Mouse (Mus musculus) intestine, embryonic 15.5 days (tissue): ENCODE data around the gene Snd1. TPM values are rescaled to one million over a fixed set of nuclear protein-coding genes. Genes with fewer than 3 reads are reported as not detected.

Experiments used
- ATAC-seq: fragments of 200-750 bp; cut with Nextera tagmentation; 2 replicates; pipeline ENCODE4 v1.8.0; 2017; ENCODE audit warnings: moderate TSS enrichment, moderate library complexity
- H3K27ac ChIP-seq: fragments of 300-500 bp; sonication (generic); 2 replicates; pipeline ENCODE4 v1.5.1; 2015; ENCODE audit warnings: mild to moderate bottlenecking, inconsistent platforms
- H3K27me3 ChIP-seq: fragments of 300-500 bp; sonication (generic); replicated peaks from 2 replicates; pipeline ENCODE4 v1.6.1; 2015; ENCODE audit warnings: inconsistent platforms
- H3K36me3 ChIP-seq: fragments of 300-500 bp; sonication (generic); 2 replicates; pipeline ENCODE4 v1.6.1; 2015; ENCODE audit warnings: inconsistent platforms
- H3K4me1 ChIP-seq: fragments of 300-500 bp; sonication (generic); replicated peaks from 2 replicates; pipeline ENCODE4 v1.6.1; 2015; ENCODE audit warnings: inconsistent platforms
- H3K4me2 ChIP-seq: fragments of 300-500 bp; sonication (generic); replicated peaks from 2 replicates; pipeline ENCODE4 v1.6.1; 2015; ENCODE audit warnings: mild to moderate bottlenecking, inconsistent platforms
- H3K4me3 ChIP-seq: fragments of 300-500 bp; sonication (generic); replicated peaks from 2 replicates; pipeline ENCODE4 v1.5.1; 2015; ENCODE audit warnings: inconsistent platforms
- H3K9ac ChIP-seq: fragments of 300-500 bp; sonication (generic); 2 replicates; pipeline ENCODE4 v1.6.1; 2015; ENCODE audit warnings: inconsistent platforms
- H3K9me3 ChIP-seq: fragments of 300-500 bp; sonication (generic); 2 replicates; pipeline ENCODE4 v1.6.1; 2016; ENCODE audit warnings: inconsistent platforms
- WGBS: fragments of 180-500 bp; shearing (Covaris S2); methylation state at CpG from one replicate; pipeline ENCODE4 v1.1.7; 2015; 5-methylcytosine and 5-hydroxymethylcytosine counted together
- polyA plus RNA-seq: library from polyadenylated mRNA; unstranded; fragments of >200 nt; fragmentation: Nextera tagmentation; extraction: Ambion mirVana; gene quantifications from 2 replicates; pipeline ENCODE4 v1.2.1, GENCODE M21; 2015

Gene Snd1
- polyA plus RNA-seq, 1 experiment from 2014 or later = 128 TPM

DNA sequence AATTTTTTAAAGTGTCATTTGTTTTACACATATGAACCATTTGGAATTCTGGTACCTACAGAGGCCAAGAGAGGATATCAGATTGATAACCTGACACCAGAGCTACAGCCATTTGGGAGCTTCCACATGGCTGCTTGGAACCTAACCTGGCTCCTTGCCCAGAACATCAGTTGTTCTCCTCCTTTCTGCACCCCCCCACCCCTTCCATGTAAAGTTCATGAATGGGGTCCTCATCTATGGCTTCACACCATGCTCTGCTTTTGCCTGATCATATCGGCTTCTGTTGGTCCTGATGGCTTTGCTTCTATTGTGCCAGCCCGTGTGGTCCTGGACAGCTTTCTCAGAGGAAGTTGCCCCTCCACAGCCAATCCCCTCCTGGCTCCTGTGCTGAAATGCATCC is 156.0 kb downstream of the Snd1 start:
- Histone ChIP-seq H3K9me3 (no peaks in the 10 kb centered on the region), H3K4me1 (no peaks in the 10 kb centered on the region), H3K27me3 (no peaks in the 10 kb centered on the region), H3K36me3 (no peaks in the 10 kb centered on the region), H3K4me2 (no peak overlapping the region), H3K4me3 (no peak overlapping the region), H3K9ac (no peak overlapping the region), H3K27ac (no peak overlapping the region)
- ATAC-seq = no peak
- WGBS = 82% methylated on average over 2 of the region's 2 CpGs

DNA sequence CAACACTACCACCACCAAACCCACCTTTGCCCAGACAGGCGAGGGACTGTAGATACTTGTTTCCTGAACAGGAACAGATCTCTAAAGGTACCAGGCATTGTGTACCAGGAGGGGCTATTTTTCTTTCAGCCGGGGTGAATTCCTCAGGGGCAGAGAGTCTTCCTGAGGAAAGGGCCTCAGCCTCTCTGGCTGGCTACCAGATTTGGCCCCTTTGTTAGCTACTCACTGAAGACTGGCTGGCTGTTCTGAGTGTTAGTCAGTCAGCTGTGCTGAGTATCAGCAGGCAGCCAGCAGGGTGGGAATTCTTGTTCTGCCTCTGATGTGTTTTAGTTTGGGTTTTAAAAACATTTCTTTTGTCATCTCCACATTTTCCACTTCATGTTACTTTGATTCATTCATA is 158.2 kb downstream of the Snd1 start:
- H3K27me3 ChIP-seq = no peaks in the 10 kb centered on the region
- H3K9me3 ChIP-seq = no peaks in the 10 kb centered on the region
- no peaks in the 10 kb centered on the region for H3K36me3 ChIP-seq
- H3K9ac ChIP-seq = no peak overlapping the region
- H3K4me1 ChIP-seq = no peaks in the 10 kb centered on the region
- H3K4me2 ChIP-seq = no peak overlapping the region
- WGBS = 41% methylated on average over 2 of the region's 2 CpGs
- no peak overlapping the region for H3K4me3 ChIP-seq
- no peak for ATAC-seq
- H3K27ac ChIP-seq = no peak overlapping the region

DNA sequence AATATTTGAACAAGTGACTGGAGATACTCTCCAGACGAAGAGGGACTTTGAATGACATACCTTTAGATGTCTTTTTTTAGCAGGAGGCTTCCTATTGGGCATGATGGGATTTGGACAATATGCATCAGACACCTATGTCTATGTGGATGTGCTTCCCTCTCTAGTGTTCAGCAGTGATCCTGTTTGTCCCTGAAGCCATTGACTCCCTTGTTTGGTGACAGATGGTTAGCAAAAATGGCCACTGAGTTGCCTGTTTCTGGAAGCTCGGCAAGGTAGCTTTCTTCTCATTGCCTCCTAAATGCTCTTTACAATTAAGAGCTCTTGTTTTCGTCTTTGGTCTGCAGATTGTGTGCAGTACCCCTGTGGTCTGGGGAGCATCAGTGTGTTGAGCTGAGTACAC is 158.7 kb downstream of the Snd1 start:
- H3K27ac ChIP-seq = no peak overlapping the region
- WGBS = 38% methylated on average over 3 of the region's 3 CpGs

DNA sequence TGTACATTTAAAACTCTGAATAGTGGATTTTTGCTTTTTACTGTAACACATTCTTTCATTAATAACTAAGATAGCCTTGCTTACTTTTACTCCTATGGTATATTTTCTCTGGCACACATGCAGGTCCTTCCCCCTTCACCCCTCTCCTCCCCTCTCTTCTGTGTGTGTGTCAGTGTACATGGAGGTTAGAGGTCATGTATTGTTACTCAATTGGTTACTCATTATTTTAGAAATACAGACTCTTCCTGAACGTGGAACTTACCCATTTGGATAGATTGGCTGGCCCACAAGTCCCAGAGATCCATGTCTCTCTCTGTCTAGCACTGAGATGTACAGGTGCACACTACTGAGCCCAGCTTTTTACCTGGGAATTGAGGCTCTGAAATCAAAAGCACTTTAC is 160.2 kb downstream of the Snd1 start:
- H3K4me3 ChIP-seq = no peak overlapping the region
- H3K9me3 ChIP-seq = no peaks in the 10 kb centered on the region
- no peaks in the 10 kb centered on the region for H3K36me3 ChIP-seq
- 40% methylated on average over 1 of the region's 1 CpGs for WGBS
- H3K27me3 ChIP-seq = no peaks in the 10 kb centered on the region
- no peak for ATAC-seq
- no peak overlapping the region for H3K27ac ChIP-seq
- H3K9ac ChIP-seq = no peak overlapping the region
- no peaks in the 10 kb centered on the region for H3K4me1 ChIP-seq
- H3K4me2 ChIP-seq = no peak overlapping the region

More for the DNA sequence above, 158.7 kb downstream of the Snd1 start:
- H3K27me3 ChIP-seq = no peaks in the 10 kb centered on the region
- no peak overlapping the region for H3K4me2 ChIP-seq
- ATAC-seq = no peak
- H3K4me1 ChIP-seq = no peaks in the 10 kb centered on the region
- no peak overlapping the region for H3K9ac ChIP-seq
- no peaks in the 10 kb centered on the region for H3K9me3 ChIP-seq
- H3K4me3 ChIP-seq = no peak overlapping the region
- no peaks in the 10 kb centered on the region for H3K36me3 ChIP-seq

DNA sequence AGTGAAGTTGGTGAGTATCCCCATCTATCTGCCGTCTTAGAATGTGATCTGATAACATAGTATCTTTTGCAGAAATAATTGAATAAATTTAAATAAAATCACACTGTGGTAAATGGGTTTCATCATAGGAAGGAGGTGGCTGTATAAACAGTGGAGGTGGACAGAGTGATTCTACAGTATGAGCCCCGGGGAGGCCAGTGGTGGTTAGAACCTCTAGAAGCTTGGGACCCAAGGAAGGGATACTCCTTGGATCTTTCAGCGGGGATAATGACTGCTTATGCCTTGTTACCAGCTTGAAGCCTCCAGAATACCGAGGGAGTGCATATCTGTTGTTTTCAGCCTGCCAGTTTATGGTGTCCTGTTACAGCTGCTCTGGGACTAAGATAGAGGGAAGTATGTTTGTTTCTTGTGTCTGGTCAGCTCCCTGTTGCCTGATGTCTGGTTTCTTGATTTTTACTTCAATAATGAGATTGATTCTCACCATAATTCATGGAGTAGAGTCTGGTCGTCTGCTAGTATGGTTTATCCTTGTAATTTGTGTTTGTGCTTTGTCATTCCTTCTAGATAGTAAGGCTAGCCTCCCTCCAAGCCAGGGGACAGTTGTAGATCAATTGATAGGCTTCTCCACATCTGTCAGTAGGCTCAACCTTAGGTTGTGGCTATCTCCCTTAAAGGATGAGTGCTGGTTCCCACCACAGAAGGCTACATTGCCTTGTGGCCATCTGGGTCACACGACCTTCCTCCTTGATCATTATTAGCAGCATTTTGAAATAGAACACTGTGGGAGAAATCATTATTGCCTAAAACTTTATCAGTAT is 160.8 kb downstream of the Snd1 start:
- 69% methylated on average over 6 of the region's 6 CpGs for WGBS
- H3K4me2 ChIP-seq = no peak overlapping the region
- no peaks in the 10 kb centered on the region for H3K9me3 ChIP-seq
- H3K27me3 ChIP-seq = no peaks in the 10 kb centered on the region
- H3K36me3 ChIP-seq = no peaks in the 10 kb centered on the region
- ATAC-seq = no peak
- no peak overlapping the region for H3K27ac ChIP-seq
- no peak overlapping the region for H3K9ac ChIP-seq
- no peaks in the 10 kb centered on the region for H3K4me1 ChIP-seq
- no peak overlapping the region for H3K4me3 ChIP-seq

DNA sequence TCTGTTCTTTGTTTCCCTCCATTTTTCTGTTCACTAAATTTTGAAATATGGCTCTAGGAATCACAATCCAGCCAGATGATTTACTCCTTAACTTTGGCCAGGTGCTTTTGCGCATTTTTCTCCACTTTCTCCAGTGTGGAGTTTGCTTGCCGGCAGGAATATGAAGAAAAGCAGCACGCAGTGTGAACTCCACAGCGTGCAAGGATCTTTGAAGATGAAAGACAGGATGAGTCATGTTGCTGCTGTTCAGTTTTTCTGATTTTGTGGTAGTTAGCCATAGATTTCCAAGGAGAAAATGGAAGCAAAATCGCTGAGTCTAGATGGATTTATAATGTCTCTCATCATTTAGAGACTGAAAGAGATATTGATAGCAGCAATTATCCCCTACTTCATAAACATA is 165.1 kb downstream of the Snd1 start:
- no peak for ATAC-seq
- Histone ChIP-seq H3K27me3 (no peaks in the 10 kb centered on the region), H3K4me3 (no peak overlapping the region), H3K9ac (no peak overlapping the region), H3K27ac (no peak overlapping the region), H3K36me3 (no peaks in the 10 kb centered on the region), H3K4me1 (no peaks in the 10 kb centered on the region), H3K4me2 (no peak overlapping the region), H3K9me3 (no peaks in the 10 kb centered on the region)
- 79% methylated on average over 5 of the region's 5 CpGs for WGBS

DNA sequence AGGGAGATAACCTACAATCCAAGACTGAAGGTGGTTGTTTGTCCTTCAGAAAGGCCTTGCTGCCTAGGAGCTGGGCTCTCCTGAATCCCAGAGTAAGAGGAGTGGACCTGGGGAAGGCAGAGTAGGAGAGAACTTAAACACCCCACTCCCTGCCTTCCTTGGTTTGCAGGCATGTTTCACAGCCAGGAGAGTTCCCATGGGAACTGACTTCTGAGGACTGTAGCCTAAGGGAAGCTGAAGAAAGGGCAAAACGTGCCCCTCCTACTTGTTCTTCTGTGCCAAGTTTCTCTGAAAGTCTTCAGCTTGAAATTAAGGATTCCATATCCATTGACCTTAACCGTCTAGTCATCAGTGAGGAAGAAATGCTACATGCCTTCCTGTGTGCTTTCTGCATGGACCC is 168.0 kb downstream of the Snd1 start:
- Histone ChIP-seq H3K9me3 (no peaks in the 10 kb centered on the region), H3K27me3 (no peaks in the 10 kb centered on the region), H3K27ac (no peak overlapping the region), H3K4me1 (no peaks in the 10 kb centered on the region), H3K36me3 (no peaks in the 10 kb centered on the region), H3K4me3 (no peak overlapping the region), H3K4me2 (no peak overlapping the region), H3K9ac (no peak overlapping the region)
- ATAC-seq = no peak
- 49% methylated on average over 2 of the region's 2 CpGs for WGBS

DNA sequence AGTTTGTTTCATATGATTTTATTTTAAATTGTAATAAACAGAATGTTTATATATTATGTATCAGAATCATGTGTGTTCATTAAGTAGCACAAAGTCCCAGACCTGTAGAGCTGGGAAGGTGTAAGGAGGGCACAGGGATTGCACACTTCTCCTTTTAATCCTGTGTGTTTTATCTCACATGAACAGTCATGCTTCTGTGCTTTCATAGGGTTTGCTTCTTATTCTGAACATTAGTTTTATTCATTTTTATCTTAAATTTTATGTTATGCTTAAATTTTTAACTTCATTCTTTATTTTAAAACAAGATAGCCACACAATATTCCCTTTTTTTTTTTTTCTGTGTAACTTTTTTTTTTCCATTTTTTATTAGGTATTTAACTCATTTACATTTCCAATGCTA is 170.3 kb downstream of the Snd1 start:
- Histone ChIP-seq H3K9me3 (no peaks in the 10 kb centered on the region), H3K36me3 (no peaks in the 10 kb centered on the region), H3K4me3 (no peak overlapping the region), H3K4me1 (no peaks in the 10 kb centered on the region), H3K27ac (no peak overlapping the region), H3K9ac (no peak overlapping the region), H3K4me2 (no peak overlapping the region), H3K27me3 (no peaks in the 10 kb centered on the region)
- no peak for ATAC-seq

DNA sequence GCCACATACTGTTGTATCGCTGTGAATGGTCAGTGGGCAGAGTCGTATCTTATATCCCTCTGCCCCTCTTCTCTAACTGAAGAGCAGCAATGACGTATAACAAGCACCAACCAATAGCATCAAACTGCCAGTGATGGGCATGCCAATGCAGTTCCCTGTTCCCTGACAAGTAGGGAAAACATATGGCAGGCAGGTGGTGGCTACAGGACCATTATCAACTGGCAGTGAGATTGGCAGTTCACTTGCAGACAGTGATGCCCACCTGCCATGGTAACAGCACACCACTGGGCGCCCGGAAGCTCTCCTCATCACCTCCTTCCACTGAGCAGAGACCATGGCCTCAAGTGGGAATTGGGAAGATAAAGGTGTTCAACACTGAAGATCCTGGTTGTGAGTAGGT is 181.6 kb downstream of the Snd1 start:
- H3K9ac ChIP-seq = no peak overlapping the region
- H3K4me1 ChIP-seq = no peaks in the 10 kb centered on the region
- no peak overlapping the region for H3K4me2 ChIP-seq
- no peak overlapping the region for H3K4me3 ChIP-seq
- no peaks in the 10 kb centered on the region for H3K9me3 ChIP-seq
- H3K36me3 ChIP-seq = no peaks in the 10 kb centered on the region; the same call in 1 of the 2 replicates
- 97% methylated on average over 5 of the region's 5 CpGs for WGBS
- H3K27me3 ChIP-seq = no peaks in the 10 kb centered on the region
- no peak for ATAC-seq
- H3K27ac ChIP-seq = no peak overlapping the region

DNA sequence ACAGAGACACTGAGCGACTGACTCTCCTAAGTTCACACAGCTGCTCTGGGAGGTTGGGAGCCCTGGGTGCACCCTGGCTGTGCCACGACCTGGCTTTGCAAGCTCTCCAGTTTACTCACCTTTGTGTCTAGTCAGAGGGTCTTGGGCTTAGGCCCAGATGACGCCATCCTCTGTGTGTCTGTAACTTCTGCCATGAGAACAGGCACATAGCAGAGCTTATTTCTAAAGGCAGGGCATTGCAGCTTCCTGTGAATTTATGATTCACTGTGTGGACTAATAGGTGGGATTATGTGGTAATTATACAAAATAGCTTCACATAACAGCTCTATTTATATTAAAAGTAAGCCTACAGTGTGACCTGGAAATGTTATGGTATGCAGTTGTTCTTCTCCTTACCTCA is 188.1 kb downstream of the Snd1 start:
- WGBS = 85% methylated on average over 3 of the region's 3 CpGs
- no peaks in the 10 kb centered on the region for H3K4me1 ChIP-seq
- no peaks in the 10 kb centered on the region; the same call in 1 of the 2 replicates for H3K36me3 ChIP-seq
- no peak overlapping the region for H3K4me2 ChIP-seq
- H3K27ac ChIP-seq = no peak overlapping the region
- ATAC-seq = no peak
- no peak overlapping the region for H3K4me3 ChIP-seq
- H3K27me3 ChIP-seq = no peaks in the 10 kb centered on the region
- no peak overlapping the region for H3K9ac ChIP-seq
- no peaks in the 10 kb centered on the region for H3K9me3 ChIP-seq

DNA sequence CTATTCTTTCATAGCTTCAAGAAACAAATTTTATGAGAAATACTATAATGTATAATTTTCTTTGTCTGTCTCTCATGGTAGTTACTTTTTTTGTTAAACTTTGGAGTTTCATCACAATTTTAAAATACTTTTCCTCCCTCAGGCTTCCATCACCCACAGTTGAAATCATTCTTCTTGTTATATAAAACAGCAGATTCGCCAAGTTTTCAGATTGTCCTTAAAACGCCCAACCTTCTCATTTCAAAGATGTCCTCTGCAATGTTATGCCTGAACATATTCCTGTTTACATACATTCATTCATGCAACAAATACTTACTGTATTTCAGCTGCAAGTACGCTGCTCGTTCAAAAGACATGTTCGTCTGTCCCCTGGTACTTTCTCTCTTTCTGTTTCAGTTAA is 188.7 kb downstream of the Snd1 start:
- no peak overlapping the region for H3K9ac ChIP-seq
- no peak overlapping the region for H3K27ac ChIP-seq
- no peaks in the 10 kb centered on the region for H3K4me1 ChIP-seq
- H3K36me3 ChIP-seq = no peaks in the 10 kb centered on the region; the same call in 1 of the 2 replicates
- no peaks in the 10 kb centered on the region for H3K27me3 ChIP-seq
- 94% methylated on average over 5 of the region's 5 CpGs for WGBS
- no peaks in the 10 kb centered on the region for H3K9me3 ChIP-seq
- H3K4me3 ChIP-seq = no peak overlapping the region
- H3K4me2 ChIP-seq = no peak overlapping the region
- ATAC-seq = no peak

DNA sequence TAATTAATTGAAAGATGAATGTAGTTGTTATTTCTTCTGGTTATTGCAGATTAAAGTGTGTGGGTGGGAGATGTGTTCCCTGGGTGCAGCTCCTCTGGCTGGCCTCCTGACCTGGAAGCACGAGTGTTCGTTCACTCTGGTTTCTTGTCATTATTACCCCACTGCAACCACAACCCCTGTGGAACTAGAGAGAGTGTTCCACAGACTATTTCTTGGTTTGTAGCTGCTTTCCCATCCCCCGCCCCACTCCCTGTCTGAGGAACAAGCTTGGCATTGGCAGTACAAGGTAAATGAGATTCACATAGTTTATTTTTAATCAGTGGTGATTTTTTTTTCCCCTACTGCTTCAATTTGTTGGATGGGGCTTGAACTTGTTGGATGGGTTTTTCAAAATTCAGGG is 189.8 kb downstream of the Snd1 start:
- 81% methylated on average over 3 of the region's 3 CpGs for WGBS
- Histone ChIP-seq H3K9me3 (no peaks in the 10 kb centered on the region), H3K4me2 (no peak overlapping the region), H3K4me3 (no peak overlapping the region), H3K36me3 (no peaks in the 10 kb centered on the region; the same call in 1 of the 2 replicates), H3K9ac (no peak overlapping the region), H3K27me3 (no peaks in the 10 kb centered on the region), H3K27ac (no peak overlapping the region), H3K4me1 (no peaks in the 10 kb centered on the region)
- ATAC-seq = no peak

DNA sequence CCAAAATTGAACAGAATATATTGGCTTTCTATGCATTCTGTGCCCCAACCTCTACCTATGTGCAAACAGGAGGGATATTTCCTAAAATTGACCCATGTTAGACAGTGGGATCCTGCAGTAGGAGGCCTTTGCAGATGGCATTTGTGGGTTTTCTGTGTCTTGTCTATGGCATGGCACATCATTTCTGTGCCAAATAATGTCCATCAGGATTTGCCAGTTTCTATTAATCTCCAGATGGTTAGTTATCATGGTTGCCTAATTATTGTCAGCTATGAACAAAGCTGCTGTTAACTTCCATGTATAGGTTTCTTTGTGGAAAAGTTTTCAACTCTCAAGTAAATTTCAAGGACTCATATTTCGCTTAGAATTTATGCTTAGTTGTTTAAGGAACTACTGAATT is 192.6 kb downstream of the Snd1 start:
- no peaks in the 10 kb centered on the region for H3K9me3 ChIP-seq
- H3K4me2 ChIP-seq = no peak overlapping the region
- no peak overlapping the region for H3K4me3 ChIP-seq
- H3K4me1 ChIP-seq = no peaks in the 10 kb centered on the region
- H3K9ac ChIP-seq = no peak overlapping the region
- no peaks in the 10 kb centered on the region for H3K36me3 ChIP-seq
- 96% methylated on average over 1 of the region's 1 CpGs for WGBS
- no peaks in the 10 kb centered on the region for H3K27me3 ChIP-seq
- ATAC-seq = no peak
- H3K27ac ChIP-seq = no peak overlapping the region
